Mouse (Mus musculus): Measurements from ENCODE around the gene Spindoc. TPM values are rescaled to one million over a fixed set of nuclear protein-coding genes. Genes with fewer than 3 reads are reported as not detected.

Gene Spindoc
- total RNA-seq, 2 experiments from 2014 or later, result 21.8 to 23.2 TPM

GRCm38 (mm10) chr19:7305380-7306310 lies 77.1 kb downstream of the Spindoc start:
- intact Hi-C loops (cut with DNase I), result loop anchor here (5.0 kb wide), 1 partner anchor 37 kb away; the partner anchor contains the start of gene Mark2
- no peak for DNase-seq

- DNase-seq, result no peak
- intact Hi-C loops (cut with DNase I), result loop anchor here (5.0 kb wide), 1 partner anchor 38 kb away; the partner anchor contains the start of gene Mark2
Measured at GRCm38 (mm10) chr19:7304801-7305200, 78.0 kb downstream of the Spindoc start.

Small RNA genes within 50 kb of the gene (microRNA-seq; reads per million reads assigned to microRNA genes)
- 0.81 to 1.3 reads per million in 2 experiments for gene Mir6991

Other genes starting within 250 kb of the Spindoc start
- 10 to 100 TPM; 77.4 to 79.9 TPM for gene Otub1, start 176.7 kb downstream of the Spindoc start, total RNA-seq (2021)
- gene Cox8a, start 165.4 kb downstream of the Spindoc start, total RNA-seq (2021), result 100 to 1,000 TPM; 545 to 557 TPM
- 10 to 100 TPM; 19.9 to 20.3 TPM for gene Naa40, start 141.8 kb downstream of the Spindoc start, total RNA-seq (2021)
- 10 to 100 TPM; 10.7 to 12.7 TPM for gene Rcor2, start 115.7 kb downstream of the Spindoc start, total RNA-seq (2021)
- gene Mark2, start 41.1 kb downstream of the Spindoc start, total RNA-seq (2021), result 10 to 100 TPM; 51.9 to 55.4 TPM
- 10 to 100 TPM; 23.7 to 23.8 TPM for gene 2700081O15Rik, start 34.6 kb upstream of the Spindoc start, total RNA-seq (2021)
- 10 to 100 TPM; 79.2 to 87.9 TPM for gene Rtn3, start 100.3 kb upstream of the Spindoc start, total RNA-seq (2021)
- gene Atl3, start 111.0 kb upstream of the Spindoc start, total RNA-seq (2021), result 10 to 100 TPM; 24.7 to 28.4 TPM
- 10 to 100 TPM; 77.3 to 83.3 TPM for gene Pla2g16, start 174.5 kb upstream of the Spindoc start, total RNA-seq (2021)
- 1 to 10 TPM in 1 of 2 experiments, under 1 TPM in 1; 0.44 to 1.6 TPM for gene Lgals12, start 224.2 kb upstream of the Spindoc start, total RNA-seq (2021)
- not detected for gene Hrasls5, start 229.5 kb upstream of the Spindoc start, total RNA-seq (2021)

All from heart, postnatal 14 days (tissue).